Mouse (Mus musculus): ENCODE data around the gene Cbln3. TPM values are rescaled to one million over a fixed set of nuclear protein-coding genes. Genes with fewer than 3 reads are reported as not detected.

The Cbln3 gene
- polyA plus RNA-seq (2012; fragmentation: generic; extraction: Trizol): 0.05 TPM
- long read RNA-seq, experiment 1: 0 reads
- long read RNA-seq, experiment 2: 0 reads

- H3K79me2 ChIP-seq (ENCODE audit: control insufficient read depth, insufficient read depth): peaks cover 7% of the 10 kb centered on the region
- H3ac ChIP-seq (ENCODE audit: control insufficient read depth, insufficient read length, low read depth): peak within 1 kb of the TSS; percentile 46
- no peak for TF ChIP-seq MYOG (IDR thresholded peaks at IDR 0.05; ENCODE audit: control insufficient read depth, extremely low read depth, insufficient read length)
- no peak for TF ChIP-seq CTCF (IDR thresholded peaks at IDR 0.05; ENCODE audit: control insufficient read depth, insufficient read depth, insufficient read length)
- TF ChIP-seq CEBPB (IDR thresholded peaks at IDR 0.05; ENCODE audit: low read depth): no peak
- no peak for TF ChIP-seq MAX (IDR thresholded peaks at IDR 0.05)
- TF ChIP-seq MYOD1 (IDR thresholded peaks at IDR 0.05; ENCODE audit: control insufficient read depth, insufficient read length, low read depth): no peak
- TF ChIP-seq USF1 (IDR thresholded peaks at IDR 0.05; ENCODE audit: low read depth): no peak
- no peak for TF ChIP-seq FOSL1 (IDR thresholded peaks at IDR 0.05; ENCODE audit: insufficient read depth, low read length, poor library complexity, severe bottlenecking)
- H3K79me3 ChIP-seq (ENCODE audit: low read depth): no peaks in the 10 kb centered on the region
- peak within 1 kb of the TSS; percentile 42 for H3K4me3 ChIP-seq (ENCODE audit: insufficient read depth, poor library complexity, severe bottlenecking)
- H3K36me3 ChIP-seq (ENCODE audit: control insufficient read depth, insufficient read depth): peaks cover 18% of the 10 kb centered on the region
- no peaks in the 10 kb centered on the region for H3K27me3 ChIP-seq (ENCODE audit: control insufficient read depth, insufficient read depth, insufficient read length)
Measured at GRCm38 (mm10) chr14:55884166-55884565, at the start of gene Cbln3. Gene Cbln3, minus strand, starts transcription at chr14:55884392.

DNA sequence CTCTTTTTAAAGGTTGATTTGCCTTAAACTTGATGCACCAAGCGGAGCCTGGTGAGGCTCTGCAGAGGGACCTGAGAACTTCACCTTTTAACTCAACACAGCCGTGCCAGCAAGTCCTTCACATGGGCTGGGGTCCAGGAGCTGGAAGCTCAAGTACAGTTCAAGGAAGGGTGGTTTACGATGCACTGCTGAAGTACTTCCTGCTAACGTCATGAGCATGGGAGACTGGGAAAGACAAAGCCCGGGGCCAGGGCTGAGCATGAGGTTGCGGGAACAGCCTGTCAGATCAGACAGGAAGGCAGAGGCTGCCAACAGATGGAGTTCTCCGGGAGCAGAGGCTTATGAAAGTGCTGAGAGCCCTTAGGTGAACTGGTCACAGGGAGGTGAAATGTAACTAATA is 49.4 kb upstream of the Cbln3 start:
- H3K27me3 ChIP-seq (ENCODE audit: control insufficient read depth, insufficient read depth, insufficient read length): no peaks in the 10 kb centered on the region
- H3K79me3 ChIP-seq (ENCODE audit: low read depth): no peaks in the 10 kb centered on the region
- H3K79me2 ChIP-seq (ENCODE audit: control insufficient read depth, insufficient read depth): no peaks in the 10 kb centered on the region
- H3K36me3 ChIP-seq (ENCODE audit: control insufficient read depth, insufficient read depth): no peaks in the 10 kb centered on the region
- no peak overlapping the region for H3ac ChIP-seq (ENCODE audit: control insufficient read depth, insufficient read length, low read depth)
- H3K4me3 ChIP-seq (ENCODE audit: insufficient read depth, poor library complexity, severe bottlenecking): no peak overlapping the region
- TF ChIP-seq FOSL1 (IDR thresholded peaks at IDR 0.05; ENCODE audit: insufficient read depth, low read length, poor library complexity, severe bottlenecking) (no peak), CTCF (IDR thresholded peaks at IDR 0.05; ENCODE audit: control insufficient read depth, insufficient read depth, insufficient read length) (no peak), USF1 (IDR thresholded peaks at IDR 0.05; ENCODE audit: low read depth) (no peak), MYOG (IDR thresholded peaks at IDR 0.05; ENCODE audit: control insufficient read depth, extremely low read depth, insufficient read length) (no peak), MYOD1 (IDR thresholded peaks at IDR 0.05; ENCODE audit: control insufficient read depth, insufficient read length, low read depth) (no peak), MAX (IDR thresholded peaks at IDR 0.05) (no peak), CEBPB (IDR thresholded peaks at IDR 0.05; ENCODE audit: low read depth) (no peak)

GRCm38 (mm10) chr14:55929263-55929997 is 45.2 kb upstream of the Cbln3 start:
- no peak overlapping the region for H3K4me3 ChIP-seq (ENCODE audit: insufficient read depth, poor library complexity, severe bottlenecking)
- H3ac ChIP-seq (ENCODE audit: control insufficient read depth, insufficient read length, low read depth): no peak overlapping the region
- TF ChIP-seq MAX (IDR thresholded peaks at IDR 0.05): no peak
- TF ChIP-seq CEBPB (IDR thresholded peaks at IDR 0.05; ENCODE audit: low read depth): no peak
- TF ChIP-seq MYOG (IDR thresholded peaks at IDR 0.05; ENCODE audit: control insufficient read depth, extremely low read depth, insufficient read length): no peak
- TF ChIP-seq FOSL1 (IDR thresholded peaks at IDR 0.05; ENCODE audit: insufficient read depth, low read length, poor library complexity, severe bottlenecking): no peak
- no peak for TF ChIP-seq CTCF (IDR thresholded peaks at IDR 0.05; ENCODE audit: control insufficient read depth, insufficient read depth, insufficient read length)
- TF ChIP-seq USF1 (IDR thresholded peaks at IDR 0.05; ENCODE audit: low read depth): no peak
- TF ChIP-seq MYOD1 (IDR thresholded peaks at IDR 0.05; ENCODE audit: control insufficient read depth, insufficient read length, low read depth): no peak
- no peaks in the 10 kb centered on the region for H3K36me3 ChIP-seq (ENCODE audit: control insufficient read depth, insufficient read depth)
- H3K27me3 ChIP-seq (ENCODE audit: control insufficient read depth, insufficient read depth, insufficient read length): no peaks in the 10 kb centered on the region
- no peaks in the 10 kb centered on the region for H3K79me3 ChIP-seq (ENCODE audit: low read depth)
- no peaks in the 10 kb centered on the region for H3K79me2 ChIP-seq (ENCODE audit: control insufficient read depth, insufficient read depth)

GRCm38 (mm10) chr14:55926847-55927246 is 42.7 kb upstream of the Cbln3 start:
- no peak for TF ChIP-seq MYOD1 (IDR thresholded peaks at IDR 0.05; ENCODE audit: control insufficient read depth, insufficient read length, low read depth)
- no peak for TF ChIP-seq MAX (IDR thresholded peaks at IDR 0.05)
- no peak for TF ChIP-seq CEBPB (IDR thresholded peaks at IDR 0.05; ENCODE audit: low read depth)
- no peak for TF ChIP-seq USF1 (IDR thresholded peaks at IDR 0.05; ENCODE audit: low read depth)
- TF ChIP-seq CTCF (IDR thresholded peaks at IDR 0.05; ENCODE audit: control insufficient read depth, insufficient read depth, insufficient read length): no peak
- no peak for TF ChIP-seq MYOG (IDR thresholded peaks at IDR 0.05; ENCODE audit: control insufficient read depth, extremely low read depth, insufficient read length)
- TF ChIP-seq FOSL1 (IDR thresholded peaks at IDR 0.05; ENCODE audit: insufficient read depth, low read length, poor library complexity, severe bottlenecking): no peak
- H3K79me2 ChIP-seq (ENCODE audit: control insufficient read depth, insufficient read depth): no peaks in the 10 kb centered on the region
- no peak overlapping the region for H3ac ChIP-seq (ENCODE audit: control insufficient read depth, insufficient read length, low read depth)
- H3K79me3 ChIP-seq (ENCODE audit: low read depth): no peaks in the 10 kb centered on the region
- H3K27me3 ChIP-seq (ENCODE audit: control insufficient read depth, insufficient read depth, insufficient read length): no peaks in the 10 kb centered on the region
- H3K36me3 ChIP-seq (ENCODE audit: control insufficient read depth, insufficient read depth): no peaks in the 10 kb centered on the region
- H3K4me3 ChIP-seq (ENCODE audit: insufficient read depth, poor library complexity, severe bottlenecking): no peak overlapping the region

DNA sequence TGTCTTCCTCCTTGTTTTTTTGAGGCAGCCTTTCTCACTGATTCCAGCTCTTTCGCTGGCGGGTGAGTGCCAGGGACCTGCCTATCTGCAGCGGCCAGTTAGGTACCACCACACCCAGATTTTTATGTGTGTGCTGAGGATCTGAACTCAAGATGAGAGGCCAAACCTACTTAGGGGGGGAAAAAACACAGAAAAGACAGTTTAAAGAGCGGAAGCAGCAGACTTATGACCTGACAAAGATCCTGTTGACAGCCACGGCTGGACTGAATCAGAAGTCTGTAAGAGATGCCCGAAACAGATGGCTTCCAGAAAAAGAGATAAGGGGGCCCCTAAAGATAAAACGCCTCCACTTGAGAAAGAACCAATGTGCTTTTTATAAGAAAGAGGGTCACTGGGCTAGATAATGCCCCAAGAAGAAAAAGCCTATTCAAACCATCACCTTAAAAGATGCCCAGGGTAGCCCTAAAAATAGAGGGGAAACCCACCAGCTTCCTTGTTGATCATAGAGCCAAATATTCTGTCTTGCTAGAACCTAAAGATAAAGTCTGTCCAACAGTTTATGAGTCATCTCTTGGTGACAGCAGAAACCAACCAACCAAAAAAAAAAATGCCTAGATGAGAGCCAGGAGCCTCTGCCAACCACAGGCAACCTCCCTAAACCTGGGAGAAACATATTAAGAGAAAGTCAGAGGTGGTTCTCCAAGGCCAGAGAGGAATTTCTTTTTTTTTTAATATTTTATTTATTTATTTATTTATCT is 38.5 kb upstream of the Cbln3 start:
- H3K79me3 ChIP-seq (ENCODE audit: low read depth): no peaks in the 10 kb centered on the region
- TF ChIP-seq MAX (IDR thresholded peaks at IDR 0.05) (no peak), CEBPB (IDR thresholded peaks at IDR 0.05; ENCODE audit: low read depth) (no peak), USF1 (IDR thresholded peaks at IDR 0.05; ENCODE audit: low read depth) (no peak), FOSL1 (IDR thresholded peaks at IDR 0.05; ENCODE audit: insufficient read depth, low read length, poor library complexity, severe bottlenecking) (no peak), MYOG (IDR thresholded peaks at IDR 0.05; ENCODE audit: control insufficient read depth, extremely low read depth, insufficient read length) (no peak), MYOD1 (IDR thresholded peaks at IDR 0.05; ENCODE audit: control insufficient read depth, insufficient read length, low read depth) (no peak), CTCF (IDR thresholded peaks at IDR 0.05; ENCODE audit: control insufficient read depth, insufficient read depth, insufficient read length) (no peak)
- no peaks in the 10 kb centered on the region for H3K79me2 ChIP-seq (ENCODE audit: control insufficient read depth, insufficient read depth)
- H3ac ChIP-seq (ENCODE audit: control insufficient read depth, insufficient read length, low read depth): no peak overlapping the region
- H3K27me3 ChIP-seq (ENCODE audit: control insufficient read depth, insufficient read depth, insufficient read length): no peaks in the 10 kb centered on the region
- no peak overlapping the region for H3K4me3 ChIP-seq (ENCODE audit: insufficient read depth, poor library complexity, severe bottlenecking)
- H3K36me3 ChIP-seq (ENCODE audit: control insufficient read depth, insufficient read depth): no peaks in the 10 kb centered on the region

All from C2C12 (cell line).